Mouse (Mus musculus) lung, adult 18-20 months (tissue): Measurements from ENCODE around the gene Xlr3b.
A peak's percentile ranks its signal among the peaks of the same experiment; 100 is the strongest.
"Not testable (repeated sequence)": the region's sequence is repeated elsewhere in the genome, so short reads cannot be mapped to it uniquely, and the experiment has no call there.

Experiments used
- DNase-seq, 2 experiments: peaks; one replicate each; pipeline ENCODE4 v3.0.0; 2022; ENCODE audit warnings: mixed read lengths in 2 of 2

Gene Xlr3b

GRCm38 (mm10) chrX:73191934-73192333 lies at the start of gene Xlr3b:
Gene Xlr3b (plus strand): TSS chrX:73192207.
- DNase-seq = peak in 1 of 2 experiments; percentile 22

GRCm38 (mm10) chrX:73143218-73143618 lies 48.8 kb upstream of the Xlr3b start:
- DNase-seq = not testable (repeated sequence)

- DNase-seq = not testable (repeated sequence)
Observed at GRCm38 (mm10) chrX:73148496-73148895, 43.5 kb upstream of the Xlr3b start, which contains the start of gene Xlr5b. Gene Xlr5b (plus strand): TSS chrX:73148796.

GRCm38 (mm10) chrX:73149350-73149749 lies 42.7 kb upstream of the Xlr3b start, which contains the start of gene DXBay18:
Gene DXBay18 (minus strand): TSS chrX:73149450.
- not testable (repeated sequence) for DNase-seq

DNA sequence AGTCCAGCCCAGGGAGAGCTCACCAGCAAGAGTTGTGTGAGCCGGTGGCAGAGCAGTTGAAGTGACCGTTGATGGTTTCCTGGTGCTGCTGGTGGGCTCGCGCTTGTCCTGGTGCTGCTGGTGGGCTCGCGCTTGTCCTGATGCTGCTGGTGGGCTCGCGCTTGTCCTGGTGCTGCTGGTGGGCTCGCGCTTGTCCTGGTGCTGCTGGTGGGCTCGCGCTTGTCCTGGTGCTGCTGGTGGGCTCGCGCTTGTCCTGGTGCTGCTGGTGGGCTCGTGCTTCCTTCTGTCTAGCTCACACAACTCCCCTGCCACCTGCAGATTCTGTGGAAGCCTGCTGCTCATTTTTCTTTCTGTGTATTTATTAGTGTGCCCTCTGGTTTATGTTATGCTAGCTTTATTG lies 15.1 kb upstream of the Xlr3b start, which contains the start of gene Spin2d:
Gene Spin2d (minus strand): TSS at position 101 of the 400 bp plus-strand sequence.
- DNase-seq = not testable (repeated sequence)

DNA sequence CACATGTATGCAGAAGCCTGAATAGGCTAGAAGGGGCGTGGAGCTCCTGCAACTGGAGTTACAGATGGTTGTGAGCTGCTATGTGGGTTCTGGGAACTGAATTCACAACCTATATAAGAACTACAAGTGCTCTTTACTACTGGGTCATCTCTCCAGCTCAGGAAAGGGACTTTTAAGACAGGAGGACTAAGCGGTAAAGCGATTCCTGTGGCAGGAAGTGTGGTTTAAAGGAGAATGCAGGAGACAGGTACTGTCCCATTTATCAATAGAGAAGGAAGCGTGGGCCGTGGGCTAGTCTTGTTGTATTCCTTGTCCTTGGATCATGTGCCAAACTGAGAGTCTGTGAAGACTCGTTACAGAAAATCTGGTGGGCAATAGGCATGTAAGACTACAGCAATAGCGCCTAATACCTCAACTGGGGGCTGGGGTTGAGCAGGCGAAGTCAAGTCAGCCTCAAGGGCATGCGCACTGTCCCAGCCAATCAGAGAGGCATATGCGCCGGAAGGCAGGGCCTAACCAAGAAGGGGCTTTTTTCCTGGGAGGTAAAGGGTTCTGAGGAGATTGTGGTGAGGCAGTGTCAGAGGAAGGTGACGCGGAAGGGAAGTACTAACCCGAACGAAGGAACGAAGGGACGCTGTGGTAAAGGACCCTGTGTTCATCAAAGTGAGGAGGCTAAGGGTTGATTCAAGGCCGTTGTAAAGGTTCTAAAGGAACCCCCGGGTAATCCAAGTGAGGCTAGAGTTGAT lies 22.0 kb downstream of the Xlr3b start, which contains the start of gene Xlr4b:
Gene Xlr4b (plus strand): TSS at position 515 of the 746 bp plus-strand sequence.
- not testable (repeated sequence) for DNase-seq

DNA sequence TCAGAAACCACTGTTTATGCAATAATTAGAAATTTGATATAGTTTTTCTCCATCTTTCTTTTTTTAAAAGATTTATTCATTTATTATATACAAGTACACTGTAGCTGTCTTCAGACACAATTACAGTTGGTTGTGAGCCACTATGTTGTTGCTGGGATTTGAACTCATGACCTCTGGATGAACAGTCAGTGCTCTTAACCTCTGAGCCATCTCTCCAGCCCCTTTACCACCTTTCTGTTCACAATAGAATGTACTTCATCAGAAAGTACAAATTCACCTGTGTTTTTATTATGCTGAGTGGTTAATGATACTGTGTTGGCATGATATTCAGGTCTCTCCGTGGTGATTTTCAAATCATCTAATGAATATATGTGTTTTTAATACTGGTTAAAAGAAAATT lies 33.4 kb downstream of the Xlr3b start:
- DNase-seq = no peak

- DNase-seq = peak; percentile 86 to 87
Observed at GRCm38 (mm10) chrX:73227914-73228605, 36.1 kb downstream of the Xlr3b start, which contains the start of gene F8a. Gene F8a (plus strand): TSS chrX:73228291.

DNA sequence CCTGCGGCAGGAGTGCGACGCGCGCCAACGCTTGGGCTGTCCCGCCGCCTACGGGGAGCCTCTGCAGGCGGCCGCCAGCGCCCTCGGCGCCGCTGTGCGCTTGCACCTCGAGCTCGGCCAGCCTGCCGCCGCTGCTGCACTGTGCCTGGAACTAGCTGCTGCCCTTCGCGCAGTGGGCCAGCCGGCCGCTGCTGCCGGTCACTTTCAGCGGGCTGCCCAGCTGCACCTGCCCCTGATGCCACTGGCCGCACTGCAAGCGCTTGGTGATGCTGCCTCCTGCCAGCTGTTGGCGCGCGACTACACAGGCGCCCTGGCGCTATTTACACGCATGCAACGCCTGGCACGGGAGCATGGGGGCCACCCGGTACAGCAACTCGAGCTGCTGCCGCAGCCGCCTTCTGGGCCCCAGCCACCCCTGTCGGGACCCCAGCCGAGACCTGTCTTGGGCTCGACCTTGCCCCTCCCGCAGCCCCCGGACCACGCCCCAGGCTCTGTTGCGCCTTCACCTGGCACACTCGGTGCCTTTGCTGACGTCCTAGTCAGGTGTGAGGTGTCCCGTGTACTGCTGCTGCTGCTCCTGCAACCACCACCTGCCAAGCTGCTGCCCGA lies 36.7 kb downstream of the Xlr3b start:
- DNase-seq = peak; percentile 54 to 59

- no peak for DNase-seq
Observed at GRCm38 (mm10) chrX:73229288-73229687, 37.3 kb downstream of the Xlr3b start.

- not testable (repeated sequence) for DNase-seq
Observed at GRCm38 (mm10) chrX:73242821-73243325, 50.9 kb downstream of the Xlr3b start, which contains the start of gene Xlr4c. Gene Xlr4c (minus strand): TSS chrX:73243130.
